Mouse (Mus musculus) forebrain, embryonic 15.5 days (tissue): ENCODE measurements around the gene Sf3b4. TPM values are rescaled to one million over a fixed set of nuclear protein-coding genes. Genes with fewer than 3 reads are reported as not detected.
"Not testable (repeated sequence)": the region's sequence is repeated elsewhere in the genome, so short reads cannot be mapped to it uniquely, and the experiment has no call there.

Source experiments
- ATAC-seq: fragments of 200-750 bp; cut with Nextera tagmentation; replicated peaks from 2 replicates; pipeline ENCODE4 v1.8.0; 2017; ENCODE audit warnings: mild to moderate bottlenecking, moderate TSS enrichment, moderate library complexity
- H3K27ac ChIP-seq: fragments of 300-500 bp; sonication (generic); replicated peaks from 2 replicates; pipeline ENCODE4 v1.5.1; 2015; ENCODE audit warnings: mild to moderate bottlenecking, inconsistent platforms
- H3K27me3 ChIP-seq: fragments of 300-500 bp; sonication (generic); 2 replicates; pipeline ENCODE4 v1.6.1; 2015; ENCODE audit warnings: inconsistent platforms
- H3K36me3 ChIP-seq: fragments of 300-500 bp; sonication (generic); 2 replicates; pipeline ENCODE4 v1.6.1; 2015; ENCODE audit warnings: mild to moderate bottlenecking, inconsistent platforms
- H3K4me1 ChIP-seq: fragments of 300-500 bp; sonication (generic); 2 replicates; pipeline ENCODE4 v1.6.1; 2015; ENCODE audit warnings: inconsistent platforms
- H3K4me2 ChIP-seq: fragments of 300-500 bp; sonication (generic); replicated peaks from 2 replicates; pipeline ENCODE4 v1.6.1; 2015; ENCODE audit warnings: mild to moderate bottlenecking, inconsistent platforms
- H3K4me3 ChIP-seq: fragments of 300-500 bp; sonication (generic); 2 replicates; pipeline ENCODE4 v1.5.1; 2015; ENCODE audit warnings: mild to moderate bottlenecking, inconsistent platforms
- H3K9ac ChIP-seq: fragments of 300-500 bp; sonication (generic); replicated peaks from 2 replicates; pipeline ENCODE4 v1.6.1; 2015; ENCODE audit warnings: mild to moderate bottlenecking, inconsistent platforms
- H3K9me3 ChIP-seq: fragments of 300-500 bp; sonication (generic); 2 replicates; pipeline ENCODE4 v1.6.1; 2016; ENCODE audit warnings: inconsistent platforms
- WGBS: fragments of 180-500 bp; shearing (Covaris S2); methylation state at CpG from one replicate; pipeline ENCODE4 v1.1.7; 2015; ENCODE audit warnings: mixed read lengths; 5-methylcytosine and 5-hydroxymethylcytosine counted together
- polyA plus RNA-seq: library from polyadenylated mRNA; unstranded; fragments of >200 nt; fragmentation: Nextera tagmentation; extraction: Ambion mirVana; gene quantifications from 2 replicates; pipeline ENCODE4 v1.2.1, GENCODE M21; 2015

The Sf3b4 gene
- polyA plus RNA-seq, 1 experiment from 2014 or later: 155 TPM

DNA sequence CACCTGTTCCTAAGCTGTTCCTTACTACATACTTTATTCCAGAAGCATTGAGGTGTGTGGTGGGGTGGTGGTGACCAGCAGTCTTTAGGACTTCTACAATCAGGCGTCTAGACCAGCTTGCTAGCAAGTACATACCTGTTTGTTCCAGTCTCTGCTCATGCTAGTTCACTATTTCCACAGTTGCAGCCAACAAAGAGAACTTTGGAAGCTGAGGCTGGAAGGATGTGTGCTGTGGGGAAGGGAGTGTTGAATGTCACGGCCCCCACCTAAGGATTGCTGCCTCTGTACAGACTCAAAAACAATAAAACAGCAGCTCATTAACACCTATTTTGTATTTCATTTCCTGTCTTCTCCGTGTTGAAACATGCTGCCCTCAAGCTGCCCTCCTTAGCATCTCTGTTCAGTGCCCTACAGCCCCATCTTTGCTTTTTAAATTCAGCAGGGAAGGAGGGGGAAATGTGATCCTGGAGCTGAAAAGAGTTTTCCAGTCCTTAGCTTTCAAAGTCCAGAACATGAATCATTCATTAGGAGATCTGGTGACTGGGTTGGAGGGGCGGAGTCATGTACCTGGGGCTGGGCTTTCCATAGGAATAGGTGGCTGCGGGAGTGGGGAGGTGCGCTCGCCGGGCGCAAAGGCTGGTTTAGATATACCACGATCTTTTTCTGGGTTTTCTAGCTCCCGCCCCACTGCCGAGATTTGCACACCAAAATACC, 11.2 kb upstream of the Sf3b4 start:
- no peaks in the 10 kb centered on the region for H3K36me3 ChIP-seq
- peaks cover 20% of the 10 kb centered on the region for H3K4me1 ChIP-seq
- ATAC-seq: peak; percentile 78
- WGBS: under 1% methylated on average over 12 of the region's 12 CpGs
- H3K9me3 ChIP-seq: no peaks in the 10 kb centered on the region
- peak overlapping the region; percentile 95 for H3K4me2 ChIP-seq
- peak overlapping the region; percentile 55 for H3K9ac ChIP-seq
- no peaks in the 10 kb centered on the region for H3K27me3 ChIP-seq
- peak overlapping the region; percentile 51 for H3K27ac ChIP-seq
- H3K4me3 ChIP-seq: peak overlapping the region; percentile 44

DNA sequence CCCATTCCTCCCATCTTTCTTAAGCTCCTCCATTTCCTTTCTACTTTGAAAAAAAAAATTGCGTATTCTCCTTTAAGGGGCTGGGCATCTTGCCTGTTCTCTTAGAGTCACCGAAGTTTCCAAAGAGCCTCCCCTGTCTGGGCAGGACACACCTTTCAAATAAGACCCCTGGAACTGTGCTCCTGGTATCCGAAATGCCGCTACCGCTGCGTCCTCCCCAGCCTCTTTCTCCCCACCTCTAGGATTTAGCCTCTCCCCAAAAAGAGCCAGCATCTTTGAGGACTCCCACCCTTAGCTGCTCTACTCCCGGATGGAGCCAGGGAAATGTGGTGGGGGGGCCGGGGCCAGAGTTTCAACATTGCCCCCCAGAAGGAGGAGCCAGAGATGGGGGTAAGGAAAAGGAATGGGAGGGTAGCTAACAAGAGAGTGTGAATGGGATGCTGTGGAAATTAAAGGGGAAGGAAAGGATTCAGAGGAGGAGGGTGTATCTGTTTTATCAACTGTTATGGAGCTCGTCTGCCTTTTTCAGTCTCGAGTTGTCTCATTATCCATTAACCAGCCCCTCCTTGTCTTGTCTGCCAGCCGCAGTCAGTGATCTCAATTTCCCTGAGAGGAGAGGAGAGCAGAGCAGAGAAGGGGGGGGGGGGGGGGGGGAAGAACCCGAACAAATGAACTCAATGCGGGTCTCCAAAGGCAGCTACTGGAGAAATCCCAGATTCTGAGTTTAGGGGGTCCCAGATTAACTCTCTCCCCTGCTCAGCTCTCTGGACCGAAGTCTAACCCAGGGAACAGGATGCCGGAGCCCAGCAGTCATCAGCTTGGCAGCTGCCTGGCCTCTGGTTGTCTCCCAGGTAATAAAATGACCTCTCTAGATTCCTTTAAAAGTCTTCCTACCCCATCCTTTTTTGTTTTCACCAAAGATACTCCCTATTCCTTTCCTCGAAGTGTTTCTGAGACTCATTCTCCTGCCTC, 10.0 kb upstream of the Sf3b4 start, which contains the start of gene Mtmr11:
Gene Mtmr11, plus strand, starts transcription at position 136 of the 972 bp plus-strand sequence.
- Histone ChIP-seq H3K9me3 (no peaks in the 10 kb centered on the region), H3K4me3 (peak within 1 kb of the TSS; percentile 44), H3K27ac (peak within 1 kb of the TSS; percentile 51), H3K27me3 (no peaks in the 10 kb centered on the region), H3K9ac (peak within 1 kb of the TSS; percentile 55), H3K4me1 (peaks cover 20% of the 10 kb centered on the region), H3K4me2 (peak within 1 kb of the TSS; percentile 95), H3K36me3 (no peaks in the 10 kb centered on the region)
- ATAC-seq: peak; percentile 37
- WGBS: 7% methylated on average over 16 of the region's 16 CpGs

DNA sequence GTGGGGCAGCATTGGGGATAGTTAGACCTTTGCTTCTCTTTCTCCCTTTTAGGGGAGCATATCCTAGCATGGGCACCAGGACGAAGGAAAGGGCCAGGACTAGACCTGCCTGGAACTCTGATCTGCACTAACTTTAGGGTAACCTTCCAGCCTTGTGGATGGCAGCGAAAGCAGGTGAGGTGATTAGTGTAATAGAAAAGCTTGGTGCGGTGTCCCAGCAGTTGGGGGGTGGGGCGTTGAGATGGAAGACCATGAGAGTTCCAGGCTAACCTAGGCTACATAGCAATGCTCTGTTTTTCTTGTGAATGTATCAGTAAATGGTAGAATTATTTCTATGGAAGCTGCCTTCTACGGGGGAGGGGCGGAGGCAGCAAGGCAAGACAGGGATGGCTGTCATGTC, 9.1 kb upstream of the Sf3b4 start:
- no peak overlapping the region for H3K9ac ChIP-seq
- H3K36me3 ChIP-seq: no peaks in the 10 kb centered on the region
- H3K4me2 ChIP-seq: no peak overlapping the region
- no peak overlapping the region for H3K27ac ChIP-seq
- no peak for ATAC-seq
- H3K4me3 ChIP-seq: no peak overlapping the region
- H3K27me3 ChIP-seq: no peaks in the 10 kb centered on the region
- peaks cover 20% of the 10 kb centered on the region for H3K4me1 ChIP-seq
- no peaks in the 10 kb centered on the region for H3K9me3 ChIP-seq
- WGBS: 85% methylated on average over 6 of the region's 6 CpGs

DNA sequence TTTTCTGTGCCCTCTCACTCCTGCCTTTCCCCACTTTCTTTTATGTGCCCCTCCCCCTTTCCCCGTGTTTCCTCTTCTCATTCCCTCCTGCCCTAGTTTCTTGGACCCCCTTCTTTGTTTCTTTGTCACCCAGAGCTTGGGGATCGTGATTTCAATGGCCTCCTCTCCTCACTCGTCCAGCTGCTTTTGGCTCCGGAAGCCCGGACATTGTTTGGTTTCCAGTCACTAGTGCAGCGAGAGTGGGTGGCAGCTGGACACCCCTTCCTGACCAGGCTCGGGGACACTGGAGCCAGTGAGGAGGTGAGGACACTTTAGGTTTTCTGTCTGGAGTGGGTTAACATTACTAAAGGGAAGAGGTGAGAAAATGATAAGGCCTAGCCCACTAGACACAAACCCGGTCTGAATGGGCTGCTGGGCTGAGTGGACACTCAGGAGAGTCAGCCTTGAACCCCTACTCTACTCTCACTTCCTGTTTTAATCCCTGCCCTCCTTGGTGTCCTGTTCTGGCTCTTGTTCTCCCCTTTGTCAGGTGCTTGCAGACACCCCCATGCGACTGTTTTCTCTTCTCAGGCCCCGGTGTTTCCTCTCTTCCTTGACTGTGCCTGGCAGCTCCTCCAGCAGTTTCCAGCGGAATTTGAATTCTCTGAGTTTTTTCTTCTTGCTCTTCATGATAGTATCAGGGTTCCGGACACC, 3.5 kb upstream of the Sf3b4 start:
- Histone ChIP-seq H3K4me2 (no peak overlapping the region), H3K9me3 (no peaks in the 10 kb centered on the region), H3K9ac (no peak overlapping the region), H3K4me1 (peaks cover 21% of the 10 kb centered on the region), H3K36me3 (no peaks in the 10 kb centered on the region), H3K4me3 (no peak overlapping the region), H3K27me3 (no peaks in the 10 kb centered on the region), H3K27ac (no peak overlapping the region)
- 68% methylated on average over 12 of the region's 12 CpGs for WGBS
- no peak for ATAC-seq

DNA sequence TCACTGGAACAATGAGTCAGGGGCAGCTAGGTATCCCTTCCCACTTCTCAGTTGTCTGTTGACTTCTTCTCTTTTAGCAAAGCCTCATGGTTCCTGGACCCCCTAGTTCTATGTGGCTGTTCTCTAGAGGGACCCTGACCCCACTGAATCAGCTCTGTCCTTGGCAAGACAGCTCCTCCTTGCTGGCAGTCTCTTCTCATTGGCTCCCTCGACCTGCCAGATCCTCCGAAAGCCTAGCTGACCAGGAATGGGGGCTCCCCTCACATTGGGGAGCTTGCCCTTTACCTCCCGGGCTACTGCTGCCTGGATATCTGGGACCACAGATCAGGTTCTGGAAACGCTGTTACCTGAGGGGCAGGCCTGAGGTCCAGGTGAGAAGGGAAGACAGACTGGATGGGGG, 1.9 kb upstream of the Sf3b4 start:
- H3K36me3 ChIP-seq: peaks cover 14% of the 10 kb centered on the region
- no peak overlapping the region for H3K4me3 ChIP-seq
- H3K4me1 ChIP-seq: peaks cover 36% of the 10 kb centered on the region
- H3K9ac ChIP-seq: no peak overlapping the region
- no peaks in the 10 kb centered on the region for H3K9me3 ChIP-seq
- H3K27ac ChIP-seq: no peak overlapping the region
- no peak overlapping the region for H3K4me2 ChIP-seq
- 91% methylated on average over 4 of the region's 4 CpGs for WGBS
- no peak for ATAC-seq
- no peaks in the 10 kb centered on the region for H3K27me3 ChIP-seq

DNA sequence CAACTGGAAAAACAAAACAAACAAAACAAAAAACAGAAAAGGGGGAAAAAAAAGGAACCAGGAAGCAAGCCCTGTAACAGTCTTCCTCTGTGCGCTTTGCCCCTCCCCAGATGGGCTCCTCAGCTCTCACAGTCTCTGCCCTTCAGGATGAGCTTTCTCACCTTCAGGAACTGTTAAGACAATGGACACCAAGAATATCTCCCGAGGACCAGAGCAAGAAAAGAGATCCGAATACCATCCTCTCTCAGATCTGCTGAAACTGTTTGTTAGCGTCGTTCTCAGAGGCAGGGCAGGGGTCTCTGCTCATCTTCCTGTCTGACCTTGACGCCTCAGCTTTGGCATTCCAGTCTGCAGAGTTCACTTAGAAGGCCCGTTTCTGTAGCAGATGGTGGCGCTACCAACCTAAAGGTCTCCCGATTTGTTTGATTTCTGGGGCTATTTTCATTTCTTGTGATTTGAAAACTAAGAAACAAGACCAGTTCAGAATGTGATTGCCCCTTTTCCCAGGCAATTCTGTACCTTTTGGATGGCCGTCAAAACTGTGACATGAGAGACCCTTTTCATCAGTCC, 1.1 kb upstream of the Sf3b4 start:
- ATAC-seq: no peak
- no peaks in the 10 kb centered on the region for H3K9me3 ChIP-seq
- H3K27me3 ChIP-seq: no peaks in the 10 kb centered on the region
- peaks cover 20% of the 10 kb centered on the region for H3K36me3 ChIP-seq
- peak overlapping the region; percentile 98 for H3K27ac ChIP-seq
- 70% methylated on average over 10 of the region's 10 CpGs for WGBS
- H3K4me1 ChIP-seq: peaks cover 36% of the 10 kb centered on the region
- peak overlapping the region; percentile 55 for H3K4me3 ChIP-seq
- H3K9ac ChIP-seq: peak overlapping the region; percentile 86; the same call in 1 of the 2 replicates
- peak overlapping the region; percentile 66 for H3K4me2 ChIP-seq

DNA sequence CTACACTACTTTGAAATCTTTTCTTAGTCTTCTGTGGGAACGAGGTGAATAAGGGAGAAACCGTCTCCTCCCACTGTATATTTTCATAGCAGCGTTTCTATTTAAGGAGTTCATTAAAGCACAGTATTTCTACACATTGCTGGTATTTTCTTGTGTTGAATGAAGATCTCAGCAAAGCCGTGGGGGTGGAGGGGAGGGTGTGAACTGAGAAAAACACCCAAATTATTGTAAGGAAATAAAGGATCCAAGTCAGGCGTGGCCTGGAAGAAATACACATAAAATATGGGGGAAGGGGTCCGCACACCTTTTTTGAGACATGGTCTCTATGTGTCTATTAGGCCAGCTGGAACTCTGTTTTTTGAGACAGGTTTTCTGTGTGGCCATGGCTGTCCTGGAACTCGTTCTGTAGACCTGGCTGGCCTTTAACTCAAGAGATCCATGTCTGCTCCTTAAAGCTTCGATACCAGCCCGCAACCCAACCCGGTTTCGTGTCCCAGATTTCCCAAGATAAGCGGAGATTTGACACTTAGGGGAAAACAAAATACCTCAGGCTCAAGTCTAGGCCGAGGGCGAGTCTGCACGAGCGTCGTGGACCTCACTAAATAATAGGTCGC, 442 bp upstream of the Sf3b4 start:
- Histone ChIP-seq H3K9me3 (no peaks in the 10 kb centered on the region), H3K4me3 (peak overlapping the region; percentile 55), H3K27ac (peak overlapping the region; percentile 98), H3K4me1 (peaks cover 36% of the 10 kb centered on the region), H3K27me3 (no peaks in the 10 kb centered on the region), H3K4me2 (peak overlapping the region; percentile 66), H3K36me3 (peaks cover 26% of the 10 kb centered on the region), H3K9ac (peak overlapping the region; percentile 86)
- ATAC-seq: peak; percentile 15
- 17% methylated on average over 18 of the region's 18 CpGs for WGBS

DNA sequence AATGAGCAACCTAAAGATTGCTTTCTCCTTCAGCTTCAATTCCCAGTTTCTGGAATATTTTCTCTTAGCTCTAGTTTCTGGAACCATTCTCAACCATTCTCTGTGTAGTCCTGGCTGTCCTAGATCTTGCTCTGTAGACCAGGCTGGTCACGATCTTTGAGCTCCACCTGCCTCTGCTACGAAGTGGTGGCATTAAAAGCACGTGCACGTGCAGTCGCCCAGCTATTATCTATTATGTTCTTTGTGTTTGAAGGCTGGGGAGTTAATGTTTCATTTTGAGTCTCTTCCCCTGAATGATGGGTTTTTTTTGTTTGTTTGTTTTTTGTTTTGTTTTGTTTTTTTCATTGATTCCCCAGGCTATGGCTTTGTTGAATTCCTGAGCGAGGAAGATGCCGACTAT, 1.1 kb downstream of the Sf3b4 start:
- Histone ChIP-seq H3K9me3 (no peaks in the 10 kb centered on the region), H3K9ac (peak overlapping the region; percentile 86), H3K4me1 (peaks cover 36% of the 10 kb centered on the region), H3K4me2 (peak overlapping the region; percentile 96), H3K27ac (peak overlapping the region; percentile 98; the same call in 1 of the 2 replicates), H3K27me3 (no peaks in the 10 kb centered on the region), H3K4me3 (peak overlapping the region; percentile 55), H3K36me3 (peaks cover 39% of the 10 kb centered on the region)
- ATAC-seq: no peak
- 31% methylated on average over 7 of the region's 7 CpGs for WGBS

DNA sequence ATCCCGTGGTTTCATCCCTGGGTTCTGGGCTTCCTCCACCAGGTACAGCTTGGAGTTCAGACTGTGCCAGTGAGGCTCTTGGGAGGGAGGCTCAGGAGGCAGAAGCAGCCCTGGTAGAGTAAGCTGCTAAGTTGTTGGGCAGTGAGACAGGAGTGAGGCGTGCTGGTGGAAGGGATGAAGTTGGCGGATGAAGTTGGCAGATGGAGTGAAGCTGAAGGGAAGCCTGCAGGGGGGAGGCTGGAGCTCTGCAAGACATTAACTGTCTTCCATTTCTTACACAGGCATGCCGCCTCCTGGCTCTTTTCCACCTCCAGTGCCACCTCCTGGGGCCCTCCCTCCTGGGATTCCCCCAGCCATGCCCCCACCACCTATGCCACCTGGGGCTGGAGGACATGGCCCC, 1.9 kb downstream of the Sf3b4 start:
- peaks cover 36% of the 10 kb centered on the region for H3K4me1 ChIP-seq
- H3K9ac ChIP-seq, H3K9me3 ChIP-seq, H3K27me3 ChIP-seq, H3K27ac ChIP-seq, H3K4me2 ChIP-seq, ATAC-seq: not testable (repeated sequence)
- WGBS: 90% methylated on average over 4 of the region's 4 CpGs
- peaks cover 41% of the 10 kb centered on the region for H3K36me3 ChIP-seq
- 0 out of 2 replicates have a peak overlapping the region, but pooled peaks have one; percentile 8 for H3K4me3 ChIP-seq

DNA sequence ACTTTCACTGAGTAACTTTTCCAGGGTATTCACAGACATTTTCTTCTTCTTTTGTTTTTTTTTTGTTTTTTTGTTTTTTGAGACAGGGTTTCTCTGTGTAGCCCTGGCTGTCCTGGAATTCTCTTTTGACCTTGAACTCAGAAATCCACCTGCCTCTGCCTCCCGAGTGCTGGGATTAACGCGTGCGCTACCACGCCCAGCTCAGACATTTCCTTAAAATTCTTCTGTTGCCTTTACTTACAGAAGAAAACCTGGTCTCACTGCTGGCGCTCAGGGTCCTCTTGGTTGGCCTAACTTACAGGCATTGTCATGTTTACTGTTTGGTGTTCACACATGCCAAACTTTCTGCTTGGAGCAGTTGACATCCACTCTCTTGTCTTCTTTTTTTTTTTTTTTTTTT, 3.1 kb downstream of the Sf3b4 start:
- 96% methylated on average over 6 of the region's 6 CpGs for WGBS
- Histone ChIP-seq H3K4me2 (no peak overlapping the region), H3K9ac (no peak overlapping the region), H3K36me3 (peaks cover 41% of the 10 kb centered on the region), H3K27ac (no peak overlapping the region), H3K4me1 (peaks cover 35% of the 10 kb centered on the region), H3K4me3 (no peak overlapping the region), H3K9me3 (no peaks in the 10 kb centered on the region), H3K27me3 (no peaks in the 10 kb centered on the region)
- no peak for ATAC-seq

DNA sequence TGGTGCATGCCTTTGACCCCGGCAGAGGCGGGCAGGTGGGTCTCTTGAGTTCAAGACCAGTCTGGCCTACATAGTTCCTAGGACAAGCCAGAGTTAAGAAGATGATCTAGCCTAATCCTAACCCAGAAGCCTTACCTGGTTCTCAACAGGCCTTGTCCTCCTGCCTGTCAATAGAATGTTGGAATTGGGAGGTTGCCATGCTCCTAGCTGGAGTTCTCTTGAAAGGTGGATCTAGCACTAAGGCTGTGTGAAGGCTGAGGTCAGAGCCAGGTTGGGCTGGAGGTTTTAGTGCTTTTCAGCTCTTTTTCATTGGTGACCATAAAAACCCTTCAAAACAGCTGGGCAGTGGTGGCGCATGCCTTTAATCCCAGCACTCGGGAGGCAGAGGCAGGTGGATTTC, 6.3 kb downstream of the Sf3b4 start:
- no peak overlapping the region for H3K4me2 ChIP-seq
- peaks cover 41% of the 10 kb centered on the region for H3K36me3 ChIP-seq
- WGBS: 94% methylated on average over 4 of the region's 4 CpGs

More for the DNA sequence above, 6.3 kb downstream of the Sf3b4 start:
- H3K27me3 ChIP-seq: no peaks in the 10 kb centered on the region
- no peak overlapping the region for H3K9ac ChIP-seq
- H3K4me1 ChIP-seq: peaks cover 41% of the 10 kb centered on the region
- no peaks in the 10 kb centered on the region for H3K9me3 ChIP-seq
- no peak overlapping the region for H3K27ac ChIP-seq
- ATAC-seq: no peak
- no peak overlapping the region for H3K4me3 ChIP-seq
